Mouse (Mus musculus) forebrain, embryonic 13.5 days (tissue): Measurements from ENCODE around the gene Nrf1. TPM values are rescaled to one million over a fixed set of nuclear protein-coding genes. Genes with fewer than 3 reads are reported as not detected.
A peak's percentile ranks its signal among the peaks of the same experiment; 100 is the strongest.

ENCODE experiments used
- ATAC-seq: fragments of 200-750 bp; cut with Nextera tagmentation; 2 replicates; pipeline ENCODE4 v1.8.0; 2017
- H3K27ac ChIP-seq: fragments of 300-500 bp; sonication (generic); 2 replicates; pipeline ENCODE4 v1.5.1; 2015; ENCODE audit warnings: inconsistent platforms, mild to moderate bottlenecking, moderate library complexity
- H3K27me3 ChIP-seq: fragments of 300-500 bp; sonication (generic); 2 replicates; pipeline ENCODE4 v1.6.1; 2015; ENCODE audit warnings: mild to moderate bottlenecking, inconsistent platforms
- H3K36me3 ChIP-seq: fragments of 300-500 bp; sonication (generic); 2 replicates; pipeline ENCODE4 v1.6.1; 2015; ENCODE audit warnings: mild to moderate bottlenecking, inconsistent platforms; ENCODE audit not compliant: poor library complexity, severe bottlenecking
- H3K4me1 ChIP-seq: fragments of 300-500 bp; sonication (generic); 2 replicates; pipeline ENCODE4 v1.6.1; 2015; ENCODE audit warnings: inconsistent platforms
- H3K4me2 ChIP-seq: fragments of 300-500 bp; sonication (generic); 2 replicates; pipeline ENCODE4 v1.6.1; 2015; ENCODE audit warnings: inconsistent platforms, mild to moderate bottlenecking, moderate library complexity
- H3K4me3 ChIP-seq: fragments of 300-500 bp; sonication (generic); 2 replicates; pipeline ENCODE4 v1.5.1; 2015; ENCODE audit warnings: mild to moderate bottlenecking, inconsistent platforms
- H3K9ac ChIP-seq: fragments of 300-500 bp; sonication (generic); 2 replicates; pipeline ENCODE4 v1.6.1; 2015; ENCODE audit warnings: mild to moderate bottlenecking, inconsistent platforms
- H3K9me3 ChIP-seq: fragments of 300-500 bp; sonication (generic); replicated peaks from 2 replicates; pipeline ENCODE4 v1.6.1; 2016; ENCODE audit warnings: inconsistent platforms
- WGBS: fragments of 180-500 bp; shearing (Covaris S2); methylation state at CpG from one replicate; pipeline ENCODE4 v1.1.7; 2015; 5-methylcytosine and 5-hydroxymethylcytosine counted together
- polyA plus RNA-seq: library from polyadenylated mRNA; unstranded; fragments of >200 nt; fragmentation: Nextera tagmentation; extraction: Ambion mirVana; gene quantifications from 2 replicates; pipeline ENCODE4 v1.2.1, GENCODE M21; 2015

The Nrf1 gene
- polyA plus RNA-seq, 1 experiment from 2014 or later = 67.3 TPM

DNA sequence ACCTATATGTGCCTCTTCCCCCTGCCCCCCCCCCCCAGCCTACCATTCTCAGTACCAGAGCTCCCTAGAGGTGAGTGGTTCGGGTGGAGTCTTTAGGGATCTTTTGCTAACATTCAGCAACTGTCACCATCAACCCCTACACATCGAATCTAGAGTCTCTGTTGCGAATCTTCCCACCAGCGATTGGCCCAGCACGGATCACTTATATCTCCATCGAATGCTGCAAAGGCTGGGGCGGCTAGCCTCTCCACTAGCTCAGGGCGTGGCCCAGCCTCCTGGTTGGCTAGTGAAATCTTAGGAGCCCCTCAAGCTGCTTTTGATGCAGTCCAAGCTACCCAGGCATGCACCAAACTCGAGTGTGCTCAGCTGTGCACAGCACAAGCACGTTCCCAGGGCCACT lies 124.2 kb downstream of the Nrf1 start:
- no peak overlapping the region for H3K9ac ChIP-seq
- no peak overlapping the region for H3K4me3 ChIP-seq
- peaks cover 100% of the 10 kb centered on the region for H3K27me3 ChIP-seq
- H3K27ac ChIP-seq = no peak overlapping the region
- H3K4me2 ChIP-seq = no peak overlapping the region
- H3K36me3 ChIP-seq = no peaks in the 10 kb centered on the region
- peaks cover 50% of the 10 kb centered on the region for H3K4me1 ChIP-seq
- WGBS = 25% methylated on average over 10 of the region's 10 CpGs
- ATAC-seq = no peak
- no peaks in the 10 kb centered on the region for H3K9me3 ChIP-seq

DNA sequence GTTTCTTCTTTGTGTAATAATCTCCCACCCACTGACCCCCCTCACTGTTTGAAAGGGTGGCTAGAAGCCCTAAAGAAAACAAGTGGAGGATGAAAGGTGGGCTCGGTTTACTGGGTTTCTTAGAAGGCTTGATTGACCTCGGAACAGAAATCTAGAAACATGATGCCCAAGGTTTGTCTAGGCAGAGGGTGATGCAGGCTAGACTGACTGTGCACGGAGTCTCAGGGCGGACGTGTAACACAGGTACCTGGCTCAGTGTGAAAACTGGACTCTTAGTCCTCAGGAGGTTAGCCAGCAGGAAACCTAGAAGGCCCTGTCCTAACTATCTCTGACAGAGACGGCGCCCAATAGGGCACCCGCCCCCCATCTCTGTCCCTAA lies 124.6 kb downstream of the Nrf1 start:
- Histone ChIP-seq H3K4me2 (no peak overlapping the region), H3K9me3 (no peaks in the 10 kb centered on the region), H3K36me3 (no peaks in the 10 kb centered on the region), H3K4me3 (no peak overlapping the region), H3K9ac (no peak overlapping the region), H3K27me3 (peaks cover 100% of the 10 kb centered on the region), H3K27ac (no peak overlapping the region), H3K4me1 (peaks cover 48% of the 10 kb centered on the region)
- WGBS = 3% methylated on average over 8 of the region's 8 CpGs
- no peak for ATAC-seq

GRCm38 (mm10) chr6:30172820-30173550 lies 125.2 kb downstream of the Nrf1 start:
- H3K36me3 ChIP-seq = no peaks in the 10 kb centered on the region
- ATAC-seq = no peak
- no peak overlapping the region for H3K27ac ChIP-seq
- peak overlapping the region; percentile 32 for H3K4me2 ChIP-seq
- H3K4me1 ChIP-seq = peaks cover 48% of the 10 kb centered on the region
- no peaks in the 10 kb centered on the region for H3K9me3 ChIP-seq
- H3K4me3 ChIP-seq = peak overlapping the region; percentile 25
- peaks cover 99% of the 10 kb centered on the region for H3K27me3 ChIP-seq
- no peak overlapping the region for H3K9ac ChIP-seq
- WGBS = 1% methylated on average over 44 of the region's 44 CpGs

- H3K9ac ChIP-seq = no peak overlapping the region
- ATAC-seq = no peak
Observed at GRCm38 (mm10) chr6:30173551-30174460, 126.0 kb downstream of the Nrf1 start.

GRCm38 (mm10) chr6:30174461-30175224 lies 126.9 kb downstream of the Nrf1 start:
- peaks cover 99% of the 10 kb centered on the region for H3K27me3 ChIP-seq
- WGBS = under 1% methylated on average over 32 of the region's 33 CpGs

More at GRCm38 (mm10) chr6:30173551-30174460, 126.0 kb downstream of the Nrf1 start:
- Histone ChIP-seq H3K4me2 (peak overlapping the region; percentile 32), H3K9me3 (no peaks in the 10 kb centered on the region), H3K4me1 (peaks cover 50% of the 10 kb centered on the region), H3K27ac (no peak overlapping the region), H3K27me3 (peaks cover 99% of the 10 kb centered on the region), H3K36me3 (no peaks in the 10 kb centered on the region), H3K4me3 (peak overlapping the region; percentile 25)
- WGBS = under 1% methylated on average over 75 of the region's 80 CpGs

GRCm38 (mm10) chr6:30175225-30175917 lies 127.6 kb downstream of the Nrf1 start:
- Histone ChIP-seq H3K9ac (no peak overlapping the region), H3K4me3 (peak overlapping the region; percentile 19), H3K27me3 (peaks cover 99% of the 10 kb centered on the region), H3K9me3 (no peaks in the 10 kb centered on the region), H3K27ac (no peak overlapping the region), H3K4me2 (peak overlapping the region; percentile 43), H3K4me1 (peaks cover 53% of the 10 kb centered on the region), H3K36me3 (no peaks in the 10 kb centered on the region)
- WGBS = under 1% methylated on average over 42 of the region's 45 CpGs
- peak; percentile 22; the same call in 1 of the 2 replicates for ATAC-seq

More at GRCm38 (mm10) chr6:30174461-30175224, 126.9 kb downstream of the Nrf1 start:
- H3K27ac ChIP-seq = no peak overlapping the region
- no peak for ATAC-seq
- no peaks in the 10 kb centered on the region for H3K9me3 ChIP-seq
- peak overlapping the region; percentile 43 for H3K4me2 ChIP-seq
- peak overlapping the region; percentile 25 for H3K4me3 ChIP-seq
- no peak overlapping the region for H3K9ac ChIP-seq
- peaks cover 47% of the 10 kb centered on the region for H3K4me1 ChIP-seq
- no peaks in the 10 kb centered on the region for H3K36me3 ChIP-seq

DNA sequence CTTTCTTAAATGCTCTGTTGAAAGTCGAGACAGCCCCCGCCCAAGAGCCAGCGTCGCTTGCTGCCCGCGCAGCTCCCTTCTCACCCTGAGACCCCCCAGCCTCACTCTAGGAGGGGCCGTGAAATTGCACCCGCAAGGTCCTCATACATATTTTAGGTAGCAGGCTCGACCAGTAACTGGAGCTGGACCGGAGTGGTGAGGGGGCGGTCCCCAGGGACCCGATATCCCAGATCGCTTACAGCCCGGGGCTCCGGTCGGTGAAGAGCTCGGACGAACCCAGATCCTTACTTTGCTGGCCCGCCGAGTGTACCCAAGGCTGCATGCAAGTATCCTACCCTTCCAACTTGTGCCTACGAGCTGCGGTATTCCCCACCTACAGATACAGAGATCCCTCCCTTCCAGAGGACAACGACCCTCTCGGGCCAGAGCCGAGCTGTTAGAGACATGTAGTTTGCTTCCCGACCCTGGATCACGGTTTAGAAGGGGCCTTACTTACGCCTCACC lies 128.2 kb downstream of the Nrf1 start:
- peaks cover 53% of the 10 kb centered on the region for H3K4me1 ChIP-seq
- no peak overlapping the region for H3K27ac ChIP-seq
- H3K27me3 ChIP-seq = peaks cover 99% of the 10 kb centered on the region
- no peak for ATAC-seq
- under 1% methylated on average over 28 of the region's 28 CpGs for WGBS
- H3K36me3 ChIP-seq = no peaks in the 10 kb centered on the region
- H3K4me3 ChIP-seq = peak overlapping the region; percentile 19
- peak overlapping the region; percentile 43 for H3K4me2 ChIP-seq
- no peak overlapping the region for H3K9ac ChIP-seq
- no peaks in the 10 kb centered on the region for H3K9me3 ChIP-seq

DNA sequence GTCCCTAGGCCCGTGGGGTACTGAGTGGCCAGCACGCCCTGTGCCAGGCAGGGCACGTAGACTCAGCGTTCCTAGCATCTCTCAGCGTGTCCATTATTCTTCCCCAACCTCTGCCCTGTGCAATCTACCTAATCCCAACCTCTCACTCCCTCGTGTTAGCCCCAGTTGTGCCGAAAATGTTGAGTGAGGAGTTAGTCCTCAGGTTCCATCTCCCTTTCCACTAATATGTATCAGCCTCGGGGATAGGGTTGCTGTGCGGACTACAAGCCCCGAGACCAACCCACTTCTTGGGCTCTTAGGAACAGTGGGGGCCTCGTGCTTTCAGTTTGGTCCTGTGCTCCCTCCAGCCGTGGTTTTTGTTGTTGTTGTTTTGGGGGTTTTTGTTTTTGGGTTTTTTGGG lies 128.7 kb downstream of the Nrf1 start:
- Histone ChIP-seq H3K4me2 (no peak overlapping the region), H3K4me1 (peaks cover 53% of the 10 kb centered on the region), H3K27ac (no peak overlapping the region), H3K27me3 (peaks cover 99% of the 10 kb centered on the region), H3K9ac (no peak overlapping the region), H3K9me3 (no peaks in the 10 kb centered on the region), H3K36me3 (no peaks in the 10 kb centered on the region), H3K4me3 (no peak overlapping the region)
- no peak for ATAC-seq
- 3% methylated on average over 12 of the region's 12 CpGs for WGBS

DNA sequence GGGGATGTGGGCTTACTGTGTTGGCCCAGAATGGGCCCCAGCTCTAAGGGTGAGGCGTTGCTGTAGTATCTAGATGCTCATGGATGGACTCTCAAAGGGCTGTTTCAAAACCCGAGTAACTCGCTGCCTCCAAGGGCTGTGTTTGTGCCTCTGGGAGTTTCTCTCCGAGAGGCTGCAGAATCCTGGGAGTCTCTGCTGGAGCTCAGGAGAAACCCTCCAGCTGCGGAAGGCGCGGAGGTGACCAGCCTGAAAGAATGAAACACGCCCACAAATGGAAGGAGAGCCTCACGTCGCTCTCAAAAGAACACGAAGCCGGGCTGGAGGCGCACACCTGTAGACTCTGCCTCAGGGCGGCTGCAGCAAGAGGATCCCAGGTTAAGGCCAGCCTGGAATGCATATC lies 129.5 kb downstream of the Nrf1 start:
- WGBS = 1% methylated on average over 14 of the region's 14 CpGs
- Histone ChIP-seq H3K4me1 (peaks cover 53% of the 10 kb centered on the region), H3K27ac (no peak overlapping the region), H3K4me2 (no peak overlapping the region), H3K9ac (no peak overlapping the region), H3K4me3 (no peak overlapping the region), H3K9me3 (no peaks in the 10 kb centered on the region), H3K36me3 (no peaks in the 10 kb centered on the region), H3K27me3 (peaks cover 97% of the 10 kb centered on the region)
- ATAC-seq = no peak

GRCm38 (mm10) chr6:30178023-30178639 lies 130.3 kb downstream of the Nrf1 start:
- peaks cover 47% of the 10 kb centered on the region for H3K4me1 ChIP-seq
- H3K27ac ChIP-seq = no peak overlapping the region
- no peak overlapping the region for H3K4me2 ChIP-seq
- H3K9me3 ChIP-seq = no peaks in the 10 kb centered on the region
- peaks cover 95% of the 10 kb centered on the region for H3K27me3 ChIP-seq
- H3K4me3 ChIP-seq = peak overlapping the region; percentile 6; the same call in 1 of the 2 replicates
- H3K36me3 ChIP-seq = no peaks in the 10 kb centered on the region
- WGBS = 1% methylated on average over 27 of the region's 27 CpGs
- no peak overlapping the region for H3K9ac ChIP-seq
- no peak for ATAC-seq

DNA sequence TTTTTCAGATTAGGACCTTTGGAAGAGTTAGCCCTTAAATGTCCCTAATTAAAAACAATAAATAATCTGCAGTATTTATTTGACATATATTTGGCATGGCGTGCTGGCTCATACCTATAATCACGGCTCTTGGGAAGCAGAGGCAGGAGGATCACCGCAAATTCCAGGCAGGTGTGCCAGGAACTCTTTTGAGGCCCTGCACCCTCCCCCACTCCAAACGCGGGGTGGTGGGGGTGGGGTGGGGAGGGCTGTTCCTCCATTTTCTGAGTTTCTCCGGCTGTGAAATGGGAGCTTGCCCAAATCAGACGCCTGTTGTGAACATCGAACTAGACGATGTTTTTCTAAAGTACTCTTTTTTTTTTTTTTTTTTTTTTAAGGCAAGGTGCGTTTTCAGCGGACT lies 131.3 kb downstream of the Nrf1 start:
- no peaks in the 10 kb centered on the region for H3K9me3 ChIP-seq
- H3K9ac ChIP-seq = no peak overlapping the region
- no peak overlapping the region for H3K4me2 ChIP-seq
- no peak overlapping the region for H3K4me3 ChIP-seq
- 21% methylated on average over 11 of the region's 11 CpGs for WGBS
- no peak overlapping the region for H3K27ac ChIP-seq
- no peak for ATAC-seq
- H3K27me3 ChIP-seq = peaks cover 86% of the 10 kb centered on the region
- H3K4me1 ChIP-seq = peaks cover 37% of the 10 kb centered on the region
- no peaks in the 10 kb centered on the region for H3K36me3 ChIP-seq
